Mouse (Mus musculus) hindbrain, embryonic 12.5 days (tissue): ENCODE data around the gene Gm6370. TPM values are rescaled to one million over a fixed set of nuclear protein-coding genes. Genes with fewer than 3 reads are reported as not detected.
"Not testable (repeated sequence)": the region's sequence is repeated elsewhere in the genome, so short reads cannot be mapped to it uniquely, and the experiment has no call there.

Source experiments
- ATAC-seq: fragments of 200-750 bp; cut with Nextera tagmentation; 2 replicates; pipeline ENCODE4 v1.8.0; 2017; ENCODE audit warnings: moderate TSS enrichment; ENCODE audit not compliant: low FRiP score
- H3K27ac ChIP-seq: fragments of 300-500 bp; sonication (generic); 2 replicates; pipeline ENCODE4 v1.5.1; 2016; ENCODE audit warnings: mild to moderate bottlenecking
- H3K27me3 ChIP-seq: fragments of 300-500 bp; sonication (generic); 2 replicates; pipeline ENCODE4 v1.6.1; 2016; ENCODE audit warnings: mild to moderate bottlenecking
- H3K36me3 ChIP-seq: fragments of 300-500 bp; sonication (generic); 2 replicates; pipeline ENCODE4 v1.6.1; 2016; ENCODE audit warnings: mild to moderate bottlenecking
- H3K4me1 ChIP-seq: fragments of 300-500 bp; sonication (generic); 2 replicates; pipeline ENCODE4 v1.6.1; 2016
- H3K4me2 ChIP-seq: fragments of 300-500 bp; sonication (generic); replicated peaks from 2 replicates; pipeline ENCODE4 v1.6.1; 2016; ENCODE audit warnings: mild to moderate bottlenecking
- H3K4me3 ChIP-seq: fragments of 300-500 bp; sonication (generic); 2 replicates; pipeline ENCODE4 v1.5.1; 2016; ENCODE audit warnings: mild to moderate bottlenecking
- H3K9ac ChIP-seq: fragments of 300-500 bp; sonication (generic); 2 replicates; pipeline ENCODE4 v1.6.1; 2016; ENCODE audit warnings: mild to moderate bottlenecking, moderate library complexity
- H3K9me3 ChIP-seq: fragments of 300-500 bp; sonication (generic); replicated peaks from 2 replicates; pipeline ENCODE4 v1.6.1; 2016; ENCODE audit warnings: mild to moderate bottlenecking
- WGBS: fragments of 180-500 bp; shearing (Covaris S2); methylation state at CpG from one replicate; pipeline ENCODE4 v1.1.7; 2016; 5-methylcytosine and 5-hydroxymethylcytosine counted together
- polyA plus RNA-seq: library from polyadenylated mRNA; unstranded; fragments of >200 nt; fragmentation: Nextera tagmentation; extraction: Ambion mirVana; gene quantifications from 2 replicates; pipeline ENCODE4 v1.2.1, GENCODE M21; 2016

The Gm6370 gene
- polyA plus RNA-seq, 1 experiment from 2014 or later: not detected

- not testable (repeated sequence) for H3K27ac ChIP-seq, H3K9ac ChIP-seq, H3K4me1 ChIP-seq, H3K4me2 ChIP-seq, H3K4me3 ChIP-seq, ATAC-seq, H3K36me3 ChIP-seq, H3K27me3 ChIP-seq, H3K9me3 ChIP-seq
- WGBS: 13% methylated on average over 3 of the region's 4 CpGs
Observed at GRCm38 (mm10) chr5:146488959-146489358, 2.2 kb upstream of the Gm6370 start.

DNA sequence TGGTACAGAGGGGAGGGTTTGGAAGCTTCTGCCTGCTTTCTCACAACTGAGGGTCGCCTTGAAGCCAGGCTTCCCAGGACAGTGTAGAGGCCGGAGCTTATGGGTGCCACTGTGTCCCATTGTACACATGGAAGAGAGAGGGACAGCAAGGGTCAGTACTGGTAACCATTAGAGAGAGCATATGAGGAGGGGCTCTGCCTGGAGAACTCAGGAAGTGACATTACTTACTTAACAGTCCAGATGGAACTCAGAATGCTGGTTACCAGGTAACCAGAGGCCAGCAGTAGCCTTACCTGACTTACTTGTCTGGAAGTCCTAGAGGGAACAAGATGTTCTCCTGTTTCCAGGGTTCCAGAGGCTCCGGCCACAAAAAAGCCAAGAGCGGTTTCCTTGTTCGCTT is 10.9 kb downstream of the Gm6370 start, which contains the start of gene 4930449I24Rik:
Gene 4930449I24Rik (plus strand): TSS at position 301 of the 400 bp plus-strand sequence.
- not testable (repeated sequence) for H3K4me3 ChIP-seq, H3K36me3 ChIP-seq, H3K9ac ChIP-seq, H3K4me2 ChIP-seq, ATAC-seq, H3K4me1 ChIP-seq, H3K27ac ChIP-seq, H3K27me3 ChIP-seq, H3K9me3 ChIP-seq
- WGBS: no CpG with 5 or more reads among the region's 5 CpGs

- not testable (repeated sequence) for H3K36me3 ChIP-seq, H3K9ac ChIP-seq, H3K4me3 ChIP-seq, H3K4me2 ChIP-seq, H3K27ac ChIP-seq, H3K4me1 ChIP-seq, ATAC-seq, H3K9me3 ChIP-seq, H3K27me3 ChIP-seq
- WGBS: 57% methylated on average over 1 of the region's 5 CpGs
Observed at GRCm38 (mm10) chr5:146513823-146514222, 22.7 kb downstream of the Gm6370 start, which contains the start of gene Gm3402. Gm3402 (plus strand) TSS chr5:146514123.

- WGBS: 84% methylated on average over 3 of the region's 3 CpGs
- not testable (repeated sequence) for ATAC-seq, H3K9ac ChIP-seq, H3K4me3 ChIP-seq, H3K27me3 ChIP-seq, H3K4me2 ChIP-seq, H3K36me3 ChIP-seq, H3K9me3 ChIP-seq, H3K27ac ChIP-seq, H3K4me1 ChIP-seq
Observed at GRCm38 (mm10) chr5:146525501-146525900, 34.3 kb downstream of the Gm6370 start, which contains the start of gene Gm3404. Gm3404 (plus strand) TSS chr5:146525801.

DNA sequence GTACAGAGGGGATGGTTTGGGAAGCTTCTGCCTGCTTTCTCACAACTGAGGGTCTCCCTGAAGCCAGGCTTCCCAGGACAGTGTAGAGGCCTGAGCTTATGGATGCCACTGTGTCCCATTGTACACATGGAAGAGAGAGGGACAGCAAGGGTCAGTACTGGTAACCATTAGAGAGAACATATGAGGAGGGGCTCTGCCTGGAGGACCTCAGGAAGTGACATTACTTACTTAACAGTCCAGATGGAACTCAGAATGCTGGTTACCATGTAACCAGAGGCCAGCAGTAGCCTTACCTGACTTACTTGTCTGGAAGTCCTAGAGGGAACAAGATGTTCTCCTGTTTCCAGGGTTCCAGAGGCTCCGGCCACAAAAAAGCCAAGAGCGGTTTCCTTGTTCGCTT is 46.2 kb downstream of the Gm6370 start, which contains the start of gene Gm3409:
Gene Gm3409 (plus strand): TSS at position 301 of the 400 bp plus-strand sequence.
- not testable (repeated sequence) for H3K4me2 ChIP-seq, ATAC-seq, H3K9ac ChIP-seq, H3K27me3 ChIP-seq, H3K9me3 ChIP-seq, H3K4me3 ChIP-seq, H3K4me1 ChIP-seq, H3K27ac ChIP-seq, H3K36me3 ChIP-seq
- 96% methylated on average over 3 of the region's 3 CpGs for WGBS

Other genes starting within 250 kb of the Gm6370 start
- 10.0 TPM in 2 replicates for gene Wasf3, start 106.4 kb upstream of the Gm6370 start, polyA plus RNA-seq
- not detected in 2 replicates for gene Gm6408, start 9.4 kb upstream of the Gm6370 start, polyA plus RNA-seq
- gene 4930449I24Rik, start 11.0 kb downstream of the Gm6370 start, polyA plus RNA-seq: not detected in 2 replicates
- not detected in 2 replicates for gene Gm3402, start 22.8 kb downstream of the Gm6370 start, polyA plus RNA-seq
- gene Gm3404, start 34.4 kb downstream of the Gm6370 start, polyA plus RNA-seq: not detected in 2 replicates
- gene Gm3409, start 46.3 kb downstream of the Gm6370 start, polyA plus RNA-seq: not detected in 2 replicates
- gene Gm3415, start 64.8 kb downstream of the Gm6370 start, polyA plus RNA-seq: not detected in 2 replicates
- 0.77 and 1.1 TPM in 2 replicates for gene Gpr12, start 93.9 kb downstream of the Gm6370 start, polyA plus RNA-seq